Mouse (Mus musculus) intestine, postnatal 0 days (tissue): ENCODE measurements around the gene Gnao1. TPM values are rescaled to one million over a fixed set of nuclear protein-coding genes. Genes with fewer than 3 reads are reported as not detected.

Experiments
- ATAC-seq: fragments of 200-750 bp; cut with Nextera tagmentation; 2 replicates; pipeline ENCODE4 v1.8.0; 2017; ENCODE audit warnings: mild to moderate bottlenecking, moderate TSS enrichment, moderate library complexity
- H3K27ac ChIP-seq: fragments of 300-500 bp; sonication (generic); 2 replicates; pipeline ENCODE4 v1.5.1; 2014; ENCODE audit warnings: mild to moderate bottlenecking, low read depth, low read length, moderate library complexity
- H3K27me3 ChIP-seq: fragments of 300-500 bp; sonication (generic); replicated peaks from 2 replicates; pipeline ENCODE4 v1.6.1; 2014; ENCODE audit warnings: low read length, mixed read lengths; ENCODE audit not compliant: control insufficient read depth, insufficient read depth
- H3K36me3 ChIP-seq: fragments of 300-500 bp; sonication (generic); 2 replicates; pipeline ENCODE4 v1.6.1; 2014; ENCODE audit warnings: mild to moderate bottlenecking, moderate library complexity; ENCODE audit not compliant: control insufficient read depth, insufficient read depth
- H3K4me1 ChIP-seq: fragments of 300-500 bp; sonication (generic); replicated peaks from 2 replicates; pipeline ENCODE4 v1.6.1; 2014; ENCODE audit warnings: antibody characterized with exemption, low read length, mixed read lengths; ENCODE audit not compliant: control insufficient read depth, insufficient read depth
- H3K4me2 ChIP-seq: fragments of 300-500 bp; sonication (generic); replicated peaks from 2 replicates; pipeline ENCODE4 v1.6.1; 2014; ENCODE audit warnings: low read depth, mild to moderate bottlenecking, moderate library complexity
- H3K4me3 ChIP-seq: fragments of 300-500 bp; sonication (generic); 2 replicates; pipeline ENCODE4 v1.5.1; 2014; ENCODE audit warnings: low read depth, low read length
- H3K9ac ChIP-seq: fragments of 300-500 bp; sonication (generic); 2 replicates; pipeline ENCODE4 v1.6.1; 2014; ENCODE audit warnings: mild to moderate bottlenecking, low read depth, low read length
- H3K9me3 ChIP-seq: fragments of 300-500 bp; sonication (generic); 2 replicates; pipeline ENCODE4 v1.6.1; 2016; ENCODE audit warnings: mixed run types; ENCODE audit not compliant: control insufficient read depth
- CTCF ChIP-seq: sonication (generic); IDR thresholded peaks from 2 replicates; pipeline ENCODE4 v1.5.1; 2016; ENCODE audit warnings: low read depth, mild to moderate bottlenecking, control low read depth, antibody characterized with exemption, moderate library complexity
- WGBS: fragments of 180-500 bp; shearing (Covaris S2); extraction: QIAGEN DNeasy Blood & Tissue Kit; methylation state at CpG from one replicate; pipeline ENCODE4 v1.1.7; 2014; 5-methylcytosine and 5-hydroxymethylcytosine counted together
- polyA plus RNA-seq: library from polyadenylated mRNA; unstranded; fragments of >200 nt; fragmentation: Nextera tagmentation; extraction: Ambion mirVana; gene quantifications from 2 replicates; pipeline ENCODE4 v1.2.1, GENCODE M21; 2015

Gene Gnao1
- polyA plus RNA-seq, 1 experiment from 2014 or later: 6.9 TPM

DNA sequence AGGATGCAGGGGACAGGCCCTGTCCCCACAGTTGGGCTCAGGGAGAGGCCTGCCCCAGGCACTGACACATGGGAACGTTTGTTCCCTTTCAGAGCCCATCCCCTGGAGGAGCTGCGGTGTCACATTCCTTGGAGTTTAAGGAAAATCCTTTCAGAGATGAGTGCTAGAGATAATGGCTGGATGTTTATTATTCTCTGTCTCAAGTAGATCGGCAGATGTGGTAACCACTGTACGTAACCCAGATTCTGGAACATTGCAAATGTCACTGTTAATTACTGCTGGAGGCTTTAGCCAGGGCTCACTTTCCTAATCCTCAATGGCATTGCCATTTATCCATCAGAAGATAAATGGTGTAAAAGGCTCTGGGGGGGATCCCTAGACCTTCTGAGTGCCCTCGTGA is 44.9 kb downstream of the Gnao1 start:
- Histone ChIP-seq H3K4me3 (no peak overlapping the region), H3K27ac (no peak overlapping the region), H3K36me3 (no peaks in the 10 kb centered on the region), H3K4me2 (no peak overlapping the region), H3K4me1 (no peaks in the 10 kb centered on the region), H3K9me3 (no peaks in the 10 kb centered on the region), H3K27me3 (no peaks in the 10 kb centered on the region), H3K9ac (no peak overlapping the region)
- ATAC-seq: no peak
- 38% methylated on average over 5 of the region's 5 CpGs for WGBS
- TF ChIP-seq CTCF: no peak

- no peak for TF ChIP-seq CTCF
- H3K36me3 ChIP-seq: no peaks in the 10 kb centered on the region
- 48% methylated on average over 4 of the region's 4 CpGs for WGBS
- ATAC-seq: no peak
- no peak overlapping the region for H3K4me3 ChIP-seq
- no peak overlapping the region for H3K27ac ChIP-seq
- H3K9ac ChIP-seq: no peak overlapping the region
- no peaks in the 10 kb centered on the region for H3K27me3 ChIP-seq
- H3K4me1 ChIP-seq: no peaks in the 10 kb centered on the region
- no peak overlapping the region for H3K4me2 ChIP-seq
- H3K9me3 ChIP-seq: no peaks in the 10 kb centered on the region
Measured at GRCm38 (mm10) chr8:93855272-93855671, 45.5 kb downstream of the Gnao1 start.

GRCm38 (mm10) chr8:93857144-93857543 is 47.4 kb downstream of the Gnao1 start:
- Histone ChIP-seq H3K4me3 (no peak overlapping the region), H3K9me3 (no peaks in the 10 kb centered on the region), H3K9ac (no peak overlapping the region), H3K4me1 (no peaks in the 10 kb centered on the region), H3K27me3 (no peaks in the 10 kb centered on the region), H3K4me2 (no peak overlapping the region), H3K27ac (no peak overlapping the region), H3K36me3 (no peaks in the 10 kb centered on the region)
- TF ChIP-seq CTCF: no peak
- 79% methylated on average over 4 of the region's 4 CpGs for WGBS
- no peak for ATAC-seq

DNA sequence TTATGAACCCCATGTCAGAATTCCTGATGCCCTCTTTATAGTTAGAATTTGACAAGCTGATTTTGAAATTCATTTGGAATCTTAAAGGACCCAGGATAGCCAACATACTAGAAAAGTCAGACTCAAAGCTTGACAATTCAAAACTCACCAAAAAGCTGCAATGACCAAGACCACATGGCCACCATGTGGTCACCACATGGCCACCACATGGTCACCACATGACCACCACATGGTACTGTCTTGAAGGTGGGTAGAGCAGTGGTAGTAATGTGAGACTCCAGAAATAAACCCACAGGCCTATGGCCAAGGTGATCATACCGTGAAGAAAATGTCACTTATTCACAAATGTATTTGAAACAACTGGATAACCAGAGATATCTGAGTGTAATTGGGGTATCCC is 48.5 kb downstream of the Gnao1 start:
- WGBS: 100% methylated on average over 1 of the region's 1 CpGs
- Histone ChIP-seq H3K9me3 (no peaks in the 10 kb centered on the region), H3K4me2 (no peak overlapping the region), H3K36me3 (no peaks in the 10 kb centered on the region), H3K4me3 (no peak overlapping the region), H3K27ac (no peak overlapping the region), H3K4me1 (no peaks in the 10 kb centered on the region), H3K27me3 (no peaks in the 10 kb centered on the region), H3K9ac (no peak overlapping the region)
- ATAC-seq: no peak
- TF ChIP-seq CTCF: no peak

DNA sequence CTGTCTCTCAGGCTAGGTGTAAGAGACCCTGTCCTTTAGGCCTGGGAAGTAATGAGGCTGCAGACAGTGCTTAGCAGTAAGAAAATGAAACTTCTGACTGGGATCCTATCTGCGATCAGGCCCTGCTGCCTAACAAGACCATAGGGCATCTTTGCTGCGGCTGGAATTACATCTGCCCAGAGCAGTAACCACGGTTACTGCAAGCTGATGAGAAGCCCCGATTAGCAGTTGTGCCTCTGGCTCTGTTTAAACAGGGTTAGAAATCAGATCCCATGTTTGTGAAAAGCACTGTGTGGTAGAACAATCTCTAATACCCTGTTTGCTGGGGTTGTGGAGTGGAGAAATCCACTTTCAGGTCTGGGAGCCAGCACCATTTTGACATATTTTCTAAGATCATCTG is 50.3 kb downstream of the Gnao1 start:
- ATAC-seq: no peak
- H3K9me3 ChIP-seq: no peaks in the 10 kb centered on the region
- H3K4me3 ChIP-seq: no peak overlapping the region
- WGBS: 36% methylated on average over 4 of the region's 4 CpGs
- no peak overlapping the region for H3K27ac ChIP-seq
- H3K27me3 ChIP-seq: no peaks in the 10 kb centered on the region
- no peaks in the 10 kb centered on the region for H3K36me3 ChIP-seq
- no peak overlapping the region for H3K9ac ChIP-seq
- H3K4me2 ChIP-seq: no peak overlapping the region
- no peak for TF ChIP-seq CTCF
- H3K4me1 ChIP-seq: no peaks in the 10 kb centered on the region

DNA sequence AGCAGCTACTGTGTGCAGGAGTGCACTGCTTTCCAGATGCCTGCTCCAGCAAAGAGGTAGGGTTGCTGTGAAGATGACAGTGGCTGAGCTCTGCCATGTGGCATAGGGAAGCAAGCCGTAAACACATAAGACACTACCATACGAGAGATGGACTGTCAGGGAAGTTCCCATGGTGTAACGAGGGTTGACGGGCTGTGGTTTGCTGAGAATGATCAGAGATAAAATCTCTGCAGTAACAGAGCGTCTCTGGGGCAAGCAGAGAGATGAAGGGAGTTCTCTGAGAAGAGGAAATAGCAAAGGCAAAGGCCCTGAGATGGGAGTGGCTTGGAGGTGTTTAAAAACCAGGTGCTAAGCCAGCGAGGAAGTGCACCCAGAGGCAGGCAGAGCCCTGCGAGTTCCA is 54.3 kb downstream of the Gnao1 start:
- Histone ChIP-seq H3K4me1 (no peaks in the 10 kb centered on the region), H3K4me3 (no peak overlapping the region), H3K9me3 (no peaks in the 10 kb centered on the region), H3K9ac (no peak overlapping the region), H3K27ac (no peak overlapping the region), H3K27me3 (no peaks in the 10 kb centered on the region), H3K36me3 (no peaks in the 10 kb centered on the region), H3K4me2 (no peak overlapping the region)
- WGBS: 53% methylated on average over 7 of the region's 7 CpGs
- no peak for ATAC-seq
- no peak for TF ChIP-seq CTCF

DNA sequence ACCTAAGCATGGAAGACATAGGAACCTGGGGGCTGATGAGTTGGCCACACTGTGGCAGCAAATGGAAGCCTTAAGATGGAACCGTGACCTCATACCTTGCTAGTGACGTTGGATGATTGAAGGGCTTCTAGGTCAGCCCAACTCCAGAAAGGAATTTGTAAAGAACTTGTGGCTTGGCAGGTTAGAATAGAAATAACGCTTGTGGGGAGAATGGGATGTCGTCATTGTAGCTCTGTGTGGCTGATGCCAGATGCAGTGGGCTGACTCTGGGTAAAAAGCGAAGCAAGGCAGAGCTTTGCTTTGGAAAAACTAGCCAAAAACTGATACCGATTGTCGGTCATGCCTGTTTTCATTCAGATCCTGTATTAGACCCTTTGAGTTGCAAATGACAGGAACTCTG is 56.5 kb downstream of the Gnao1 start:
- Histone ChIP-seq H3K9ac (no peak overlapping the region), H3K4me3 (no peak overlapping the region), H3K4me2 (no peak overlapping the region), H3K36me3 (no peaks in the 10 kb centered on the region), H3K9me3 (no peaks in the 10 kb centered on the region), H3K27me3 (no peaks in the 10 kb centered on the region), H3K27ac (no peak overlapping the region), H3K4me1 (no peaks in the 10 kb centered on the region)
- TF ChIP-seq CTCF: no peak
- WGBS: 94% methylated on average over 7 of the region's 7 CpGs
- no peak for ATAC-seq
